Mouse (Mus musculus): ENCODE measurements around the gene Zfp385b. TPM values are rescaled to one million over a fixed set of nuclear protein-coding genes. Genes with fewer than 3 reads are reported as not detected.
A peak's percentile ranks its signal among the peaks of the same experiment; 100 is the strongest.

The Zfp385b gene
- 2.0 and 2.5 TPM in 2 replicates for polyA plus RNA-seq (2016; fragmentation: Nextera tagmentation; extraction: Ambion mirVana)

DNA sequence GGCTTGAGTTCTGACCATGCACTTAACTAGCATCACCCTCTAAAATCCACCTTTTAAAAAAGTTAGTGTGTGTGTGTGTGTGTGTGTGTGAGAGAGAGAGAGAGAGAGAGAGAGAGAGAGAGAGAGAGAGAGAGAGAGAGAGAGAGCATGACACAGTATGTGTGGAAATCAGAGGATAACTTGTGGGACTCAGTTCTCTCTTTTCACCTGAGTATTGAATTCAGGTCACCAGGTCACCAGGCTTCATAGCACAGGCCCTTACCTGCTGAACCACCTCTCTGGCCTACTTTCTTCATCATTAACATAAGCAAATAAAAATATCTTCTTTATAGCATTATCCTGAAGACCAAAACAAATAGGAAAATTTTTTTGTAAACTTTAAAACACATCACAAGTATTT lies at the start of gene Zfp385b:
Gene Zfp385b (minus strand): TSS at position 101 of the 400 bp plus-strand sequence.
- Histone ChIP-seq H3K36me3 (no peaks in the 10 kb centered on the region), H3K9me3 (0 out of 2 replicates have a peak, but pooled peaks cover 6% of the 10 kb centered on the region), H3K4me2 (no peak within 1 kb of the TSS), H3K9ac (replicated peaks) (no peak within 1 kb of the TSS), H3K27me3 (peaks cover 35% of the 10 kb centered on the region), H3K27ac (no peak within 1 kb of the TSS), H3K4me3 (replicated peaks) (no peak within 1 kb of the TSS), H3K4me1 (replicated peaks) (peaks cover 14% of the 10 kb centered on the region)
- ATAC-seq (ENCODE audit: insufficient number of reproducible peaks, insufficient read depth, low FRiP score, low TSS enrichment, low read depth) = no peak

DNA sequence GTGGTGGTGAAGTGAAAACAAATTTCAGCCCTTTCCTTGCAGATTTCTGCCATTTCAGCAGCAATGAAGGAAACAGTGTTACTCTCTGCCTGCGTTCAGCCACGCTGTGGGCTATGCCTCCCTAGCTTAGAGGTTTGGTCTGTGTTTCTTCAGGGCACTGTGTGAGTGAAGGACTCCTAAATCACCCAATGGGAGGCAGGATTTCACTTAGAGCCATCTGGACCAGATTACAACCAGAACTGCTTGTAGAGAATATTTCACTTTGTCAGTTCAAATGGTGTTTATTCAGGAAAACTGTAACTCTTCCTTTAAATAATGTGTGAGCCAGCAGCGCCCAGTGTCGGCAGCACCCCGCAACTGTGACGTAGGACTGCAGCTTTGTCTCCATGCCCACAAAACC lies 44.5 kb upstream of the Zfp385b start:
- no peak overlapping the region for H3K9ac ChIP-seq (replicated peaks)
- peak overlapping the region; percentile 18; the same call in 1 of the 2 replicates for H3K27ac ChIP-seq
- peaks cover 13% of the 10 kb centered on the region; the same call in 1 of the 2 replicates for H3K4me1 ChIP-seq (replicated peaks)
- no peaks in the 10 kb centered on the region for H3K9me3 ChIP-seq
- ATAC-seq (ENCODE audit: insufficient number of reproducible peaks, insufficient read depth, low FRiP score, low TSS enrichment, low read depth) = peak; percentile 76; the same call in 1 of the 2 replicates
- 0 out of 2 replicates have a peak overlapping the region, but pooled peaks have one; percentile 7 for H3K4me3 ChIP-seq (replicated peaks)
- H3K27me3 ChIP-seq = no peaks in the 10 kb centered on the region
- H3K36me3 ChIP-seq = no peaks in the 10 kb centered on the region
- WGBS = 21% methylated on average over 6 of the region's 6 CpGs
- H3K4me2 ChIP-seq = peak overlapping the region; percentile 32

DNA sequence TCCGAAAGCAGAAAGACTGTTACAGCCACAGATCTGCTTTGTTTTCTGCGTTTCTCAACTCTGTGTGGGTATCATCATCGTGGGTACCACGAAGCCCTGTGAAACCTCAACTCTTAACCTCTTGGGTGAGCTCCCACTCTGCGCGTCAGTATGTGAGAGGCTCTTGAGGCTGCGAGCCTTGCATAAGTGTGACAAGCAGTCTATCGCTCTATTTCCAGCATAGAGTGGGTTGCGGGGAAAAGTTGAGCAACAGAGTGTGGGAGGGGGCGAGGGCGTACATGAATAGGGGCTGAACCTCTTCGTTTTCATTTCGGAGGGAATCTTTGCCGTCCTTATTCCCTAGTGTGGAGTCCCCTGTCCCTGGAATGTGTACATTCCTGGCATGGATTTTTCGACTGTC lies 44.1 kb upstream of the Zfp385b start:
- 67% methylated on average over 15 of the region's 15 CpGs for WGBS
- H3K4me2 ChIP-seq = peak overlapping the region; percentile 32
- H3K9ac ChIP-seq (replicated peaks) = no peak overlapping the region
- H3K9me3 ChIP-seq = no peaks in the 10 kb centered on the region
- H3K27me3 ChIP-seq = no peaks in the 10 kb centered on the region
- ATAC-seq (ENCODE audit: insufficient number of reproducible peaks, insufficient read depth, low FRiP score, low TSS enrichment, low read depth) = no peak
- 0 out of 2 replicates have a peak overlapping the region, but pooled peaks have one; percentile 7 for H3K4me3 ChIP-seq (replicated peaks)
- H3K27ac ChIP-seq = peak overlapping the region; percentile 18; the same call in 1 of the 2 replicates
- H3K4me1 ChIP-seq (replicated peaks) = peaks cover 13% of the 10 kb centered on the region; the same call in 1 of the 2 replicates
- no peaks in the 10 kb centered on the region for H3K36me3 ChIP-seq

DNA sequence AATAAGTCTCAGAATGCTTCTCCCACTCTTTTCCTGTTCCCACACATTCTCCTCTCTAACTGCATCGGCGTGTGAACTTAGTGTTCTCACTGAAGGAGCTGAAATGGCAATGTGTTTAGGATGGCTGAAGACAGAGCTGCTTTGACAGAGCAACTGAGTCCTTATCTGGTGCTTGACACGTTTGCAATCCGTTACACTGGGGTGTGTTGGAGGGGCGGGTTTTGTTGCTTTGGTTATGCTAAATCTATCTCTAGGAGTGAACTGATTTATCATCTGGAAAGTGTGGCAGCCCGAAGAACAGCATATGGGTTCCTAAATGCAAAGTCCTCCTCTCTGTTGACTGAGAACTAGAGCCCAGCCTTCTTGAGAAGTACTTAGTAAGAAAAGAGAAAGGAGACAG lies 22.0 kb upstream of the Zfp385b start:
- Histone ChIP-seq H3K4me3 (replicated peaks) (no peak overlapping the region), H3K4me1 (replicated peaks) (no peaks in the 10 kb centered on the region), H3K9ac (replicated peaks) (no peak overlapping the region), H3K4me2 (no peak overlapping the region), H3K9me3 (no peaks in the 10 kb centered on the region), H3K36me3 (no peaks in the 10 kb centered on the region), H3K27me3 (no peaks in the 10 kb centered on the region), H3K27ac (no peak overlapping the region)
- ATAC-seq (ENCODE audit: insufficient number of reproducible peaks, insufficient read depth, low FRiP score, low TSS enrichment, low read depth) = no peak
- WGBS = 40% methylated on average over 6 of the region's 6 CpGs

DNA sequence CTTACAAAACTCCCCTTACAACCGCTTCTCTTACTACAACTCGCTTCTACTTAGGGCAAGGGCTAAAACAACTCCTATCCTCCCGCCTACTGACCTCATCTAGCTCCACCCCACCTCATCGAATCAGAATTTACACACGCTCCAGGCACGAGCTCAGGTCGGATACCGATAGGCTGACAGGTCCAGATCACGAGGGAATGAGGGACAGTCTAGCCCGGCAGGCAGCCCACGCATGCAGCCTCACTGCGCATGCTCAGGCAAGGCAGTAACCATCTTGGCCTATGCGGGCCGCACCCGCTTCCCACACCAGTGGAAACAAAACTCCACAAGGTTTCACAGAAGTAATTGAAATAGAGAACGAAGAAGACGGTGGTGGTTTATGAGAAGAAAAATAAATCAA lies 20.1 kb upstream of the Zfp385b start:
- WGBS = 86% methylated on average over 17 of the region's 17 CpGs

DNA sequence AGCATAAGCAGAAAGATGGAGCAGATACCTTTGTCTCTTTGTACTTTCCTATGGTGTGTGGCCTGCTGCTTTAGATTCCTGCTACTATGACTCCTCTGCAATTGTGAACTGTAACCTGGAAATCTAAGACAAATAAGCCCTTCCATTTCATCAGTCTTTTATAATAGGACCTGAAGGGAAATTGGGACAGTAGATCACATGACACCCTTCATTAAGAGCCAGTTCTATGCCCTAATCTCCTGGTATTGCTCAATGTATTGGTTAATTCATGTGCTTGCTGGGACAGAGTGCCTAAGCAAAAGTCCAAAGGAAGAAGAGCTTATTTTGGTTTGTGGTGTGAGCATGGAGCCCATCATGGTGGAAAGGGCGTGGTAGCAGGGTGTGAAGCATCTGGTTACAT lies 19.2 kb upstream of the Zfp385b start:
- 82% methylated on average over 1 of the region's 1 CpGs for WGBS
- Histone ChIP-seq H3K27ac (no peak overlapping the region), H3K36me3 (no peaks in the 10 kb centered on the region), H3K4me1 (replicated peaks) (no peaks in the 10 kb centered on the region), H3K4me2 (no peak overlapping the region), H3K4me3 (replicated peaks) (no peak overlapping the region), H3K9me3 (no peaks in the 10 kb centered on the region), H3K9ac (replicated peaks) (no peak overlapping the region), H3K27me3 (no peaks in the 10 kb centered on the region)
- no peak for ATAC-seq (ENCODE audit: insufficient number of reproducible peaks, insufficient read depth, low FRiP score, low TSS enrichment, low read depth)

More for the DNA sequence above, 20.1 kb upstream of the Zfp385b start:
- Histone ChIP-seq H3K9me3 (no peaks in the 10 kb centered on the region), H3K36me3 (no peaks in the 10 kb centered on the region), H3K27ac (no peak overlapping the region), H3K4me3 (replicated peaks) (no peak overlapping the region), H3K9ac (replicated peaks) (no peak overlapping the region), H3K4me2 (no peak overlapping the region), H3K27me3 (no peaks in the 10 kb centered on the region), H3K4me1 (replicated peaks) (no peaks in the 10 kb centered on the region)
- ATAC-seq (ENCODE audit: insufficient number of reproducible peaks, insufficient read depth, low FRiP score, low TSS enrichment, low read depth) = no peak

DNA sequence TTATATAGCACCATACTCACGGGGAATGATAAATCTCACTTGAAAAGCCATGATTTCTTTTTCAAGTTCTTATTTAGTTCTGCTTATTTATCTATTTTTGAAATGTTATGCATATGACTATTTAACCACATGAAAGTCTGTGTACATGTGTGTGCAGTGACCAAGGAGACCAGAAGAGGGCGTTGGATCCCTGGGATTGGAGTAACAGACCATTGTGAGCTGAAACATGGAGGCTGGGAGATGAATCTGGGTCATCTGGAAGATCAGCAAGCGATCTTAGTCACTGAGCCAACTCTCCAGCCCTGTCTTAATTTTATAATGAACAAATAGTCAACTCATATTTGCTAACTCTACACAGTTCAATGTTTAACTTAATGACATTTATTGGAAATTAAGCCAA lies 16.3 kb upstream of the Zfp385b start:
- WGBS = 64% methylated on average over 3 of the region's 3 CpGs
- no peak overlapping the region for H3K27ac ChIP-seq

DNA sequence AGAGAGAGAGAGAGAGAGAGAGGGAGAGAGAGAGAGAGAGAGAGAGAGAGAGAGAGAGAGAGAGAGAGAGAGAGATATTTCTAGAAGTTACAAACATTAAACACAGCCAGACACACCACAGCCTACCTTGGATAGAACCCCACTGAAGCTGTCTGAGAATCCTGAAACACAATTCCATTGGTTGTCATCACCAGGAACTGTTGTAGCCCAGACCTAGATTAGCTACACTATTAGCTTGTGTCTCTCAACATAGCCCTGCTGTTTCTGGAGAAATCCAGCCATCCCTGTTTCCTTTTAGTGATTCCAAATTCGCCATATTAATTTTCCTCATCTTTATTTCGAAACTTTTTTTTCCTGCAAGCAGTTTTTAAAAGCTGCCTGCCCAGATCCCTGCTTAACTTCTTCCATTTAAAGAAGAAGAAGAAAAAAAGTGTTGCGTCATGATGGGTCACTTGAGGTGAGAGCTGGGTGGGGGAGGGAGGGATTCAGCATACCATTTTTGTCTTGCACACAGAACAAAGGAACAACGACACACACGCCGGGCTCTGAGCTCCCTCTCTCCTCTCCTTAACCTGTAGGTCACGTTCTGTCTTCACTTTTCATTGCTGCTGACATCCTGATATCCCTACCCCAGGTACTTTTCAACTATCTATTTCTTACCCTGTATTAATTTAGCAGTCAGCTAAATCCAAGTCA lies 6.8 kb upstream of the Zfp385b start:
- no peak for ATAC-seq (ENCODE audit: insufficient number of reproducible peaks, insufficient read depth, low FRiP score, low TSS enrichment, low read depth)
- no peak overlapping the region for H3K9ac ChIP-seq (replicated peaks)
- H3K4me2 ChIP-seq = no peak overlapping the region
- no peak overlapping the region for H3K4me3 ChIP-seq (replicated peaks)
- no peak overlapping the region for H3K27ac ChIP-seq
- 0 out of 2 replicates have a peak, but pooled peaks cover 6% of the 10 kb centered on the region for H3K9me3 ChIP-seq
- no peaks in the 10 kb centered on the region for H3K27me3 ChIP-seq
- WGBS = 64% methylated on average over 7 of the region's 7 CpGs
- no peaks in the 10 kb centered on the region for H3K4me1 ChIP-seq (replicated peaks)
- no peaks in the 10 kb centered on the region for H3K36me3 ChIP-seq

More for the DNA sequence above, 16.3 kb upstream of the Zfp385b start:
- Histone ChIP-seq H3K9ac (replicated peaks) (no peak overlapping the region), H3K4me1 (replicated peaks) (no peaks in the 10 kb centered on the region), H3K27me3 (no peaks in the 10 kb centered on the region), H3K4me3 (replicated peaks) (no peak overlapping the region), H3K9me3 (no peaks in the 10 kb centered on the region), H3K36me3 (no peaks in the 10 kb centered on the region), H3K4me2 (no peak overlapping the region)
- no peak for ATAC-seq (ENCODE audit: insufficient number of reproducible peaks, insufficient read depth, low FRiP score, low TSS enrichment, low read depth)

DNA sequence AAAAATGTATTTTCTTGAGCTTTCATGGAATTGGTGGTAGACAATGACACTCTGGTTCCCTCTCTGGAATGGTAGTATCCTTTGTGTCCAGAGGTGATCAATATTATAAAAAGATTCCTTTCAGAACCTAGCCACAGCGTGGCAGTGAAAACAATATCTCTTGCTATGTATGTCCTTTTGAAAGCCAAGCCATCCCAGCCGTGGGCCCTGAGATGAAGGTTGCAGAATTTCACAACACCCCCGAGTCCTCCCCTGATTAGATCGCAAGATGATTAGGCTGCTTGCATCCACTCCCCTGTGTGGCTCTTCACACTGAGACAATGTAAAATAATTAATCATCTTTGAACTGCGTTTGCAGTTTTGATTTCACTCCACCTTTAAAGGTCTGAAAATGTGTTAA lies 3.6 kb upstream of the Zfp385b start:
- peaks cover 2% of the 10 kb centered on the region; the same call in 1 of the 2 replicates for H3K27me3 ChIP-seq
- no peak overlapping the region for H3K9ac ChIP-seq (replicated peaks)
- no peak overlapping the region for H3K4me3 ChIP-seq (replicated peaks)
- WGBS = 90% methylated on average over 5 of the region's 5 CpGs
- no peak for ATAC-seq (ENCODE audit: insufficient number of reproducible peaks, insufficient read depth, low FRiP score, low TSS enrichment, low read depth)
- no peak overlapping the region for H3K27ac ChIP-seq
- H3K4me1 ChIP-seq (replicated peaks) = no peaks in the 10 kb centered on the region
- no peak overlapping the region for H3K4me2 ChIP-seq
- 0 out of 2 replicates have a peak, but pooled peaks cover 6% of the 10 kb centered on the region for H3K9me3 ChIP-seq
- no peaks in the 10 kb centered on the region for H3K36me3 ChIP-seq

DNA sequence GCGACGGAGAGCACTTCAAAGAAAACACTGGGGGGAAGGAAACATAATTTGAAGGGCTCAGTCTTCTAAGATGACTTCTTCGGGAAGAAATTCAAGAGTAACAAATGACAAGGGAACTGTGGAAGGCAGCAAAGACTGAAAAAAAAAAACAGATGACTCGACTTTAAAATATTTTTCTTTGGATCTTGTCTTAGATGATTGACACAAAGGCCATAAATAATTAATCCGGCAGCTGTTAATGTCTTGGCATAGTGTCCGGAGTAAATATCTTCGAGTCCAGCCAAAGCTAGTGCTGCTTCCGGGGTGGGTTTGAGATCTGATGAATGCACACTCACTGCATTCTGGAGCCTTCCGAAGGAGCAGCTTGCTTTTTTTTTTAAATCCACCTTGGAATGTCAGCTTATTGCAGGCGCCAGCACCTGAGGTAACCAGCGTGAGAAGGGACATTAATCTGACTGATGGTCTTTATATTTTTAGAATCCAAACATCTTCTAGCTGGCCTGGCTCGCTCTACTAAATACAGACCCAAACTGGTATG lies 2.0 kb downstream of the Zfp385b start:
- H3K9ac ChIP-seq (replicated peaks) = peak overlapping the region; percentile 64; the same call in 1 of the 2 replicates

DNA sequence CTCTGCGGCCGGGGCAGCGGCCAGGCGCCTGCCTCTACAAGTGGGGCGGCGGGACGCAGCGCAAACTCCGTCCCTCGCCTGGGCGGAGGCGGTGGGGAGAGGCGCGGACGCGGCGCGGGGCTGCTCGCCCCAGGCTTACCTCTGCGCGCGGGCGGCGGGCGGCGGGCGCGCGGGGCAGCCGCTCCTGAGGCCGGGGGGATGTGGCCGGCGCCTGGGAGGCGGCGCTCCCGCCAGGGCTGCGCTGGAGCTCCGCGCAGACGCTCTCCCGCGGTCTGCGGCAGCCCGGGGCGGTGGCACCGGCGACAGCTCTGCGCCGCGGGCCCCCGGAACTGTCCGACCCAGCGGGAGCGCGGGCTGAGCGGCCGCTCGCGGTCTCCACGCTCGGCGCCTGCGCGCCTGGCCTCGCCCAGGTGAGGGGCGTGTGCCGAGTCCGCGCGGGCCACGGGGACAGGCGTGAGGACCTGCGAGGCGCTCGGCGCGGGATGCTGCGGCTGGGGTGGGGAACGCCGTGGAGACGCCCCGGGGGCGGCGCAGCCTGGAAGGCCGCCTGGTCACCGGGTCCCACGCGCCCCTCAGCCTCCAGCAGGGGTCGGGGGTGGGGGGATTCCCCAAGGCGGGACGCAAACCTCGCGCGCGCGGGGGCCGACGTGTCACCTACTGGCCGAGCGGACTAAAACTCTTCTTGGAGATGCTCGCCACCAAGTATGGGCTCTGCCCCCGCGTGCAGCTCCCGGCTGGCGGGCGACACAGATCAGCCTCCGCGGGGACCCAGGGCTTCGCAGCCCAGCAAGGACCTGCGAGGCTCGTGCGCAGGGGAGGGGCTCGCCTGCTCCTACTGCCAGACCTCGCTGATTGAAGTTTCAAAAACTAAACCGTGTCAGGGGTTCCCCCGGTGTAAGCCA lies 2.8 kb downstream of the Zfp385b start:
- Histone ChIP-seq H3K9me3 (no peaks in the 10 kb centered on the region), H3K27ac (no peak overlapping the region), H3K27me3 (peaks cover 44% of the 10 kb centered on the region), H3K36me3 (no peaks in the 10 kb centered on the region), H3K4me1 (replicated peaks) (peaks cover 14% of the 10 kb centered on the region), H3K9ac (replicated peaks) (peak overlapping the region; percentile 64), H3K4me2 (peak overlapping the region; percentile 98), H3K4me3 (replicated peaks) (peak overlapping the region; percentile 66)
- ATAC-seq (ENCODE audit: insufficient number of reproducible peaks, insufficient read depth, low FRiP score, low TSS enrichment, low read depth) = peak; percentile 84
- WGBS = 1% methylated on average over 101 of the region's 116 CpGs

More for the DNA sequence above, 2.0 kb downstream of the Zfp385b start:
- peaks cover 14% of the 10 kb centered on the region for H3K4me1 ChIP-seq (replicated peaks)
- H3K9me3 ChIP-seq = no peaks in the 10 kb centered on the region
- no peak overlapping the region for H3K27ac ChIP-seq
- WGBS = 31% methylated on average over 12 of the region's 12 CpGs
- ATAC-seq (ENCODE audit: insufficient number of reproducible peaks, insufficient read depth, low FRiP score, low TSS enrichment, low read depth) = no peak
- H3K36me3 ChIP-seq = no peaks in the 10 kb centered on the region
- H3K4me3 ChIP-seq (replicated peaks) = peak overlapping the region; percentile 66
- H3K4me2 ChIP-seq = peak overlapping the region; percentile 98
- H3K27me3 ChIP-seq = peaks cover 44% of the 10 kb centered on the region
